Mouse (Mus musculus): ENCODE measurements around the gene Lcn4. TPM values are rescaled to one million over a fixed set of nuclear protein-coding genes. Genes with fewer than 3 reads are reported as not detected.
"Not testable (repeated sequence)": the region's sequence is repeated elsewhere in the genome, so short reads cannot be mapped to it uniquely, and the experiment has no call there.

Gene Lcn4
- total RNA-seq (2021) = not detected
- not detected in 2 replicates for polyA plus RNA-seq (2012; rRNA removed)
- long read RNA-seq = 0 reads

DNA sequence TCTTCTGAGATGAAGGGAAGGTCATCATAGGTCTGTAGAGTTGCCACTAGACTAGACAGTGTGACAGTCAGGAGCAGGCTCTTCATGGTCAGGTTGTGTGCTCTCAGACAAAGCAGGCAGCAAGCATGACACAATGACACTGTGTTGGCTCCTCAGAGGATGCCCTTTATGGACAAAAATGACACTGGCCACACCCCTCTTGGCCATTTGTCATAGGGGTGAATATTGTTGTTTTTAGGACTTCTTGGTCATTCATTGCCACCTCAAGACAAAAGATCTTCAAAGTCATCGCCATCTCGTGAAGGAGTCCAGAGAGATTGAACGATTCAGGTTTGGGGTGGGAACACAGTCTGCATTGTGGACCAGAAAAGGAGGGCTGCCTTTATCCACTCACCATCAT lies at the start of gene Lcn4:
Gene Lcn4 (minus strand): TSS at position 101 of the 400 bp plus-strand sequence.
- WGBS = 84% methylated on average over 3 of the region's 3 CpGs
- no peak for DNase-seq
- no peak within 1 kb of the TSS for H3K4me3 ChIP-seq
- no peak within 1 kb of the TSS for H3K9ac ChIP-seq (ENCODE audit: low read depth, low read length)
- no peaks in the 10 kb centered on the region; the same call in 1 of the 2 replicates for H3K27me3 ChIP-seq (ENCODE audit: control insufficient read depth, insufficient read depth, low read length)
- H3K79me2 ChIP-seq (replicated peaks; ENCODE audit: control insufficient read depth, insufficient read depth, low read length) = no peaks in the 10 kb centered on the region
- intact Hi-C loops (cut with DNase I) = no loop called here
- no peaks in the 10 kb centered on the region for H3K4me1 ChIP-seq (ENCODE audit: control insufficient read depth, insufficient read depth, low read length)
- TF ChIP-seq CTCF (IDR thresholded peaks at IDR 0.05) (no peak), POLR2A (IDR thresholded peaks at IDR 0.05; ENCODE audit: insufficient read depth, low read depth, low read length) (no peak), EP300 (IDR thresholded peaks at IDR 0.05; ENCODE audit: insufficient read depth, low read depth, low read length) (no peak)
- H3K36me3 ChIP-seq (ENCODE audit: control insufficient read depth, insufficient read depth, low read length) = no peaks in the 10 kb centered on the region
- H3K27ac ChIP-seq = no peak within 1 kb of the TSS

GRCm38 (mm10) chr2:26686171-26686675 lies 15.1 kb upstream of the Lcn4 start:
- intact Hi-C loops (cut with DNase I) = no loop called here
- WGBS = 66% methylated on average over 1 of the region's 1 CpGs
- no peak overlapping the region for H3K9ac ChIP-seq (ENCODE audit: low read depth, low read length)
- no peaks in the 10 kb centered on the region for H3K79me2 ChIP-seq (replicated peaks; ENCODE audit: control insufficient read depth, insufficient read depth, low read length)
- H3K27me3 ChIP-seq (ENCODE audit: control insufficient read depth, insufficient read depth, low read length) = no peaks in the 10 kb centered on the region
- no peaks in the 10 kb centered on the region for H3K4me1 ChIP-seq (ENCODE audit: control insufficient read depth, insufficient read depth, low read length)
- no peak for TF ChIP-seq CTCF (IDR thresholded peaks at IDR 0.05)
- no peak for TF ChIP-seq POLR2A (IDR thresholded peaks at IDR 0.05; ENCODE audit: insufficient read depth, low read depth, low read length)
- no peak for TF ChIP-seq EP300 (IDR thresholded peaks at IDR 0.05; ENCODE audit: insufficient read depth, low read depth, low read length)
- H3K27ac ChIP-seq = no peak overlapping the region
- H3K4me3 ChIP-seq = no peak overlapping the region
- DNase-seq = no peak
- no peaks in the 10 kb centered on the region for H3K36me3 ChIP-seq (ENCODE audit: control insufficient read depth, insufficient read depth, low read length)

- Histone ChIP-seq H3K27ac (no peak overlapping the region), H3K79me2 (replicated peaks; ENCODE audit: control insufficient read depth, insufficient read depth, low read length) (no peaks in the 10 kb centered on the region), H3K36me3 (ENCODE audit: control insufficient read depth, insufficient read depth, low read length) (no peaks in the 10 kb centered on the region), H3K4me1 (ENCODE audit: control insufficient read depth, insufficient read depth, low read length) (no peaks in the 10 kb centered on the region), H3K27me3 (ENCODE audit: control insufficient read depth, insufficient read depth, low read length) (no peaks in the 10 kb centered on the region; the same call in 1 of the 2 replicates), H3K4me3 (no peak overlapping the region), H3K9ac (ENCODE audit: low read depth, low read length) (no peak overlapping the region)
- no peak for DNase-seq
- intact Hi-C loops (cut with DNase I) = no loop called here
- no peak for TF ChIP-seq CTCF (IDR thresholded peaks at IDR 0.05)
- no peak for TF ChIP-seq EP300 (IDR thresholded peaks at IDR 0.05; ENCODE audit: insufficient read depth, low read depth, low read length)
- no peak for TF ChIP-seq POLR2A (IDR thresholded peaks at IDR 0.05; ENCODE audit: insufficient read depth, low read depth, low read length)
Observed at GRCm38 (mm10) chr2:26668746-26669145, 2.3 kb downstream of the Lcn4 start.

GRCm38 (mm10) chr2:26663551-26663950 lies 7.5 kb downstream of the Lcn4 start:
- intact Hi-C loops (cut with DNase I); H3K9ac ChIP-seq (ENCODE audit: low read depth, low read length); H3K27ac ChIP-seq; H3K4me1 ChIP-seq (ENCODE audit: control insufficient read depth, insufficient read depth, low read length); H3K36me3 ChIP-seq (ENCODE audit: control insufficient read depth, insufficient read depth, low read length); H3K4me3 ChIP-seq; H3K79me2 ChIP-seq (replicated peaks; ENCODE audit: control insufficient read depth, insufficient read depth, low read length); DNase-seq; H3K27me3 ChIP-seq (ENCODE audit: control insufficient read depth, insufficient read depth, low read length): not testable (repeated sequence)
- TF ChIP-seq CTCF (IDR thresholded peaks at IDR 0.05) = peak; percentile 68
- 77% methylated on average over 1 of the region's 1 CpGs for WGBS

DNA sequence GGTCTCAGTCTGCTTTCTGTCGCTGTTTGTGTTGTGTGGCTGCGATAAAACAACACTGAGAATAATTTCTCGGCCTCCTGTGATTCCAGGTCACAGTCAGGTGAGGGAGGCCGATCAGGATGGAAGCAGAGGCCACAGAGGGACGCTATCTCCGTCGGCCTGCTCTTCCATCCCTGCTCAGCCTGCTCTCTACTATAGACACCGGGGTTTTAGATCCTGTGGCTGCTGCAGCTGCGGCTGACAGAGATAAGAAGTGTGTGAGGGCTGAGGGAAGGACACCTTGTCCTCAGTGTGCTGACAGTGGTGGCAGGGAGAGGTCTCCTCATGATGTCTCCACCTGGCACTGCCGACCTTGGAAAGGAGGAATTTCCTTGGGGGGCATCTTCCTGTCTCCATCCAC lies 8.0 kb downstream of the Lcn4 start:
- peaks cover 1% of the 10 kb centered on the region; the same call in 1 of the 2 replicates for H3K27me3 ChIP-seq (ENCODE audit: control insufficient read depth, insufficient read depth, low read length)
- no peak for DNase-seq
- TF ChIP-seq POLR2A (IDR thresholded peaks at IDR 0.05; ENCODE audit: insufficient read depth, low read depth, low read length) (no peak), CTCF (IDR thresholded peaks at IDR 0.05) (no peak), EP300 (IDR thresholded peaks at IDR 0.05; ENCODE audit: insufficient read depth, low read depth, low read length) (no peak)
- no peaks in the 10 kb centered on the region for H3K4me1 ChIP-seq (ENCODE audit: control insufficient read depth, insufficient read depth, low read length)
- no peak overlapping the region for H3K27ac ChIP-seq
- intact Hi-C loops (cut with DNase I) = no loop called here
- 44% methylated on average over 10 of the region's 10 CpGs for WGBS
- no peaks in the 10 kb centered on the region for H3K79me2 ChIP-seq (replicated peaks; ENCODE audit: control insufficient read depth, insufficient read depth, low read length)
- no peaks in the 10 kb centered on the region for H3K36me3 ChIP-seq (ENCODE audit: control insufficient read depth, insufficient read depth, low read length)
- no peak overlapping the region for H3K4me3 ChIP-seq
- H3K9ac ChIP-seq (ENCODE audit: low read depth, low read length) = no peak overlapping the region

DNA sequence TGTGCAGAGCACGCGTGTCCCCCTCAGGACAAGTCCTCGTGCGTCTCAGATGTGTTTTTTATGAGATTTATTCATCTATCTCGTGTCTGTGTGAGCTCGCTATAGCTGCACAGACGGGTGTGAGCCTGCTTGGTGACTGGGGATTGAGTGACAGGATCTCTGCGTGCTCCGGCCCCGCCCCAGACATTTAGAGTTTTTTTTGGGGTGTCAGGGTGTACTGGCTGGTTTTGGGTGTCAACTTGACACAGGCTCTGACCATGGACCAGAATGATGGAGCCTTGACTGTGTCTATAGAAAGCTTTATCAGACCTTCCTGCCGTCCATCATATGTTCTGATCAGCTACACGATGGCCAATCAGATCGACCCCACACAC lies 8.6 kb downstream of the Lcn4 start:
- intact Hi-C loops (cut with DNase I) = no loop called here
- 81% methylated on average over 13 of the region's 13 CpGs for WGBS
- peaks cover 1% of the 10 kb centered on the region; the same call in 1 of the 2 replicates for H3K27me3 ChIP-seq (ENCODE audit: control insufficient read depth, insufficient read depth, low read length)
- H3K36me3 ChIP-seq (ENCODE audit: control insufficient read depth, insufficient read depth, low read length) = no peaks in the 10 kb centered on the region
- DNase-seq = no peak
- no peak overlapping the region for H3K27ac ChIP-seq
- H3K79me2 ChIP-seq (replicated peaks; ENCODE audit: control insufficient read depth, insufficient read depth, low read length) = no peaks in the 10 kb centered on the region
- no peak overlapping the region for H3K4me3 ChIP-seq
- no peaks in the 10 kb centered on the region for H3K4me1 ChIP-seq (ENCODE audit: control insufficient read depth, insufficient read depth, low read length)
- H3K9ac ChIP-seq (ENCODE audit: low read depth, low read length) = no peak overlapping the region
- TF ChIP-seq CTCF (IDR thresholded peaks at IDR 0.05) = no peak
- no peak for TF ChIP-seq EP300 (IDR thresholded peaks at IDR 0.05; ENCODE audit: insufficient read depth, low read depth, low read length)
- no peak for TF ChIP-seq POLR2A (IDR thresholded peaks at IDR 0.05; ENCODE audit: insufficient read depth, low read depth, low read length)

Data from heart, adult 2 months (tissue).